Mouse (Mus musculus) colon, adult 2 months (tissue): Measurements from ENCODE around the gene Kyat1. TPM values are rescaled to one million over a fixed set of nuclear protein-coding genes. Genes with fewer than 3 reads are reported as not detected.

Experiments used
- polyA plus RNA-seq: library from polyadenylated mRNA; depleted of rRNA; stranded (reverse); fragments of >200 nt; gene quantifications from 2 replicates; pipeline ENCODE4 v1.2.3, GENCODE M21; 2012; rRNA removed

Gene Kyat1
- polyA plus RNA-seq = 48.9 and 55.1 TPM in 2 replicates

GRCm38 (mm10) chr2:30205629-30206357 lies at the start of gene Kyat1:
Kyat1 (minus strand) TSS chr2:30205847.

GRCm38 (mm10) chr2:30240267-30240666 lies 34.6 kb upstream of the Kyat1 start, which contains the start of gene Gm28035:
Gm28035 (plus strand) TSS chr2:30240567.

GRCm38 (mm10) chr2:30237199-30237880 lies 31.7 kb upstream of the Kyat1 start, which contains the start of gene Lrrc8a:
Lrrc8a (plus strand) TSS chr2:30237715.

GRCm38 (mm10) chr2:30177700-30178675 lies 27.7 kb downstream of the Kyat1 start, which contains the start of gene Spout1:
Spout1 (minus strand) TSS chr2:30178459.

GRCm38 (mm10) chr2:30171371-30171996 lies 34.2 kb downstream of the Kyat1 start, which contains the start of gene Endog:
Endog (plus strand) TSS chr2:30171493.

Other genes with a start within 250 kb of the Kyat1 start
- 160 and 186 TPM in 2 replicates for gene Sptan1, start 240.3 kb downstream of the Kyat1 start, polyA plus RNA-seq
- gene Wdr34, start 157.0 kb downstream of the Kyat1 start, polyA plus RNA-seq = 18.5 and 22.8 TPM in 2 replicates
- 46.7 and 50.3 TPM in 2 replicates for gene Set, start 148.5 kb downstream of the Kyat1 start, polyA plus RNA-seq
- gene Pkn3, start 128.2 kb downstream of the Kyat1 start, polyA plus RNA-seq = 14.7 and 16.2 TPM in 2 replicates
- 85.4 and 112 TPM in 2 replicates for gene Zdhhc12, start 112.2 kb downstream of the Kyat1 start, polyA plus RNA-seq
- 45.7 and 48.3 TPM in 2 replicates for gene Zer1, start 81.3 kb downstream of the Kyat1 start, polyA plus RNA-seq
- 75.8 and 91.2 TPM in 2 replicates for gene Tbc1d13, start 72.1 kb downstream of the Kyat1 start, polyA plus RNA-seq
- 83.8 and 112 TPM in 2 replicates for gene Endog, start 34.4 kb downstream of the Kyat1 start, polyA plus RNA-seq
- 25.0 and 27.7 TPM in 2 replicates for gene Spout1, start 27.4 kb downstream of the Kyat1 start, polyA plus RNA-seq
- 38.6 and 42.1 TPM in 2 replicates for gene Lrrc8a, start 31.9 kb upstream of the Kyat1 start, polyA plus RNA-seq
- gene Gm28035, start 34.7 kb upstream of the Kyat1 start, polyA plus RNA-seq = 11.1 and 11.5 TPM in 2 replicates
- 6.3 and 8.7 TPM in 2 replicates for gene Phyhd1, start 60.4 kb upstream of the Kyat1 start, polyA plus RNA-seq
- not detected in 2 replicates for gene Gm28038, start 75.2 kb upstream of the Kyat1 start, polyA plus RNA-seq
- gene Dolk, start 80.5 kb upstream of the Kyat1 start, polyA plus RNA-seq = 15.6 and 20.9 TPM in 2 replicates
- 28.8 and 31.0 TPM in 2 replicates for gene Nup188, start 80.5 kb upstream of the Kyat1 start, polyA plus RNA-seq
- gene Sh3glb2, start 153.5 kb upstream of the Kyat1 start, polyA plus RNA-seq = 246 and 269 TPM in 2 replicates
- gene Miga2, start 158.4 kb upstream of the Kyat1 start, polyA plus RNA-seq = 34.0 and 36.3 TPM in 2 replicates
- 97.8 and 171 TPM in 2 replicates for gene Dolpp1, start 186.4 kb upstream of the Kyat1 start, polyA plus RNA-seq
- gene Crat, start 210.0 kb upstream of the Kyat1 start, polyA plus RNA-seq = 87.6 and 104 TPM in 2 replicates
- gene Ptpa, start 210.2 kb upstream of the Kyat1 start, polyA plus RNA-seq = 118 and 128 TPM in 2 replicates